Mouse (Mus musculus): Measurements from ENCODE around the gene Wdr38. TPM values are rescaled to one million over a fixed set of nuclear protein-coding genes. Genes with fewer than 3 reads are reported as not detected.
A peak's percentile ranks its signal among the peaks of the same experiment; 100 is the strongest.

Wdr38 gene
- polyA plus RNA-seq, 1 experiment from 2014 or later: 1.9 TPM

DNA sequence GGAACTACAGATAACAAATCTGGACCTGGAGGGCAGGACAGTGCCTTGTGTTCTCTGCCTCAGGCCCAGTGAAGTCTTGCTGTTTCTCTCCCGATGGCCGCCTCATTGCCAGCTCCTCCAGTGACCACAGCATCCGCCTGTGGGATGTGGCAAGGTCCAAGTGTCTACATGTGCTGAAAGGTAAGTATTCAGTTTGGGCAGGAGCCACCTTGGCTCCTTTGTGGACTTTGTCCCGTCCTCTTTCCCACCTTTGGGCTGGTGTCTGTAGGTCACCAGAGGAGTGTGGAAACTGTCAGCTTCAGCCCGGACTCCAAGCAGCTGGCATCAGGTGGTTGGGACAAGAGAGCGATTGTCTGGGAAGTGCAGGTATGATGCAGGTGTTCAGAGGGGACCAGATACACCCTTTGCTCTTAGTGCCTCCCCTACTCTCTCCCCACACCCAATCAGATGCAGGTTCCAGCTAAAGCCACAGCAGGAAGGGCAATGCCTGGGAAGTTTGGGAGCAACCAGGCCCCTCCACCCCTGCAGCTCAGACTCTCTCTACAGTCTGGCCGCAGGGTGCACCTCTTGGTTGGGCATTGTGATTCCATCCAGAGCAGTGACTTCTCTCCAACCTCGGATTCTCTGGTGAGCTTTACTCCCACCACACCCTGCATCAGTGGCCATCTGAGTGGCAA is 2.8 kb downstream of the Wdr38 start:
- ATAC-seq (ENCODE audit: insufficient number of reproducible peaks, insufficient read depth, low FRiP score, low TSS enrichment): no peak
- 60% methylated on average over 8 of the region's 8 CpGs for WGBS

DNA sequence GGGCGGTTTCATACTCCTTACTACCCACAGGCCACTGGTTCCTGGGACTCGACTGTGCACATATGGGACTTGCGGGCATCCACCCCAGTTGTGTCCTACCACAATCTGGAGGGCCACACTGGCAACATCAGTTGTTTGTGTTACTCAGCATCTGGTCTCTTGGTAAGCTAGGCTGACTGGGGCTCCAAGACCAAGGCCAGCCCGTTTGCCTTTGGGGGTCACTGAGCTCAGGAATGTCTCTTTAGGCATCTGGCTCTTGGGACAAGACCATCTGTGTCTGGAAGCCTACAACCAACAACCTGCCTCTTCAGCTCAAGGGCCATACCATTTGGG is 3.3 kb downstream of the Wdr38 start:
- H3K9ac ChIP-seq: no peak overlapping the region
- no peak for ATAC-seq (ENCODE audit: insufficient number of reproducible peaks, insufficient read depth, low FRiP score, low TSS enrichment)
- H3K9me3 ChIP-seq: no peaks in the 10 kb centered on the region
- H3K4me2 ChIP-seq (replicated peaks): no peak overlapping the region
- H3K4me3 ChIP-seq: no peak overlapping the region
- H3K4me1 ChIP-seq: peaks cover 28% of the 10 kb centered on the region
- WGBS: 85% methylated on average over 4 of the region's 4 CpGs
- peaks cover 42% of the 10 kb centered on the region for H3K36me3 ChIP-seq
- no peaks in the 10 kb centered on the region for H3K27me3 ChIP-seq
- no peak overlapping the region for H3K27ac ChIP-seq

More for the DNA sequence above, 2.8 kb downstream of the Wdr38 start:
- Histone ChIP-seq H3K36me3 (peaks cover 42% of the 10 kb centered on the region), H3K27me3 (no peaks in the 10 kb centered on the region), H3K4me3 (no peak overlapping the region), H3K4me2 (replicated peaks) (no peak overlapping the region), H3K9me3 (no peaks in the 10 kb centered on the region), H3K9ac (no peak overlapping the region), H3K4me1 (peaks cover 28% of the 10 kb centered on the region), H3K27ac (no peak overlapping the region)

DNA sequence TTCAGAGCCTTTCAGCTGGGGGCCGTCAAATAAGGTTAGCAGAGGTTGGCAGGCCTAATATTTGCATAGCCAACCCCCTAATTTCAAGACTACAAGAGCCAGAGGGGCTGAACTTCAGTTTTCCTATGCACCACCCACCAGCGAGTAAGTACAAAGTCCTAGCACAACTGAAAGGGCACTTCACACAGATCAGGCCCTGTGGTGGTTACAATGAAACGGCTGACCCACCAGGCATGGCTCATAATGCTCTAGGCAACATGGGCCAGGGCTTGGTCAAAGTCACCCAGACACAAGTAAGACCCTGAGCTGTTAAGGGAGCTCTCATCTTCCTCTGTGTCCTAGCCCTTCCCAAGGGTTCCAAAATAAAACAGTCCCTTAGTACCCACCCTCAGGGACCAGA is 4.6 kb downstream of the Wdr38 start:
- Histone ChIP-seq H3K36me3 (peaks cover 42% of the 10 kb centered on the region), H3K4me1 (peaks cover 36% of the 10 kb centered on the region), H3K9ac (no peak overlapping the region), H3K9me3 (no peaks in the 10 kb centered on the region), H3K4me3 (no peak overlapping the region), H3K27me3 (no peaks in the 10 kb centered on the region), H3K4me2 (replicated peaks) (no peak overlapping the region), H3K27ac (no peak overlapping the region)
- 81% methylated on average over 3 of the region's 3 CpGs for WGBS
- ATAC-seq (ENCODE audit: insufficient number of reproducible peaks, insufficient read depth, low FRiP score, low TSS enrichment): no peak

DNA sequence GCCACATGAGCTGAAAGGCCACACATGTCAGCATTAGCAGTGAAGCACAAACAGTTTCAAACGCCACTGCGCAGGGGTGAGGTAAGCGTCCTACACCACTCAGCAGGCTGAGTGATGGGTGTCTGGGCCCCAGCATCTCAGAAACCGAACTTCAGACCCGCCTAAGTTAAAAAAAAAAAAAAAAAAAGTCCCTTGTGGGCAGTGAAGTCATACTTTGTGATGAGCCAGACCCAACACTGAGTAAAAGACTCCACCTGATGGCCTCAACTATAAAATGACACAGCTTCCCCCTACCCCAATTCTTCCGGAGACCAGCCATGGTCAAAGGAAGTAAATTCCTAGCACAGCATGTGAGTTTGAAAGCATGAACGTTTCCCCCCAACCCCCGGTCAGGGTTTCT is 5.8 kb downstream of the Wdr38 start:
- Histone ChIP-seq H3K27ac (no peak overlapping the region), H3K36me3 (peaks cover 42% of the 10 kb centered on the region), H3K4me1 (peaks cover 31% of the 10 kb centered on the region)

DNA sequence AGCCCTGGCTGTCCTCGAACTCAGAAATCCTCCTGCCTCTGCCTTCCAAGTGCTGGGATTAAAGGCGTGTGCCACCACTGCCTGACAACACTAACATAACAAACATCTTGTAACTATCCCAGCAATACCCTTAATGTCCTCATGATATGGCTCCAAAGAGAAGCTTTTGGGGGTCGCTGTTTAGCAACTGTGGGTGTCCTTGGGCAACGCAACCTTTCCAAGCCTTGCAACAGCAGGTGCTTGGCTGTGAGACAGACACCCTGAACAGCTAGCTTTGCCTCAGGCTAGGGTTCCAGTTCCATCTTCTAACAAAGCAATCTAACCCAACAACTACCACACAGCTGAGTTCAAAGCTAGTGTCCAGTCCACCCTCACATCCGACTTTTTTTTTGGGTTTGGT is 6.2 kb downstream of the Wdr38 start:
- no peak overlapping the region for H3K27ac ChIP-seq
- peak overlapping the region; percentile 91 for H3K4me2 ChIP-seq (replicated peaks)
- WGBS: 66% methylated on average over 5 of the region's 5 CpGs
- no peaks in the 10 kb centered on the region for H3K27me3 ChIP-seq
- H3K9ac ChIP-seq: peak overlapping the region; percentile 94
- peak overlapping the region; percentile 83 for H3K4me3 ChIP-seq
- peaks cover 42% of the 10 kb centered on the region for H3K36me3 ChIP-seq
- no peaks in the 10 kb centered on the region for H3K9me3 ChIP-seq
- no peak for ATAC-seq (ENCODE audit: insufficient number of reproducible peaks, insufficient read depth, low FRiP score, low TSS enrichment)
- H3K4me1 ChIP-seq: peaks cover 28% of the 10 kb centered on the region

More for the DNA sequence above, 5.8 kb downstream of the Wdr38 start:
- H3K9me3 ChIP-seq: no peaks in the 10 kb centered on the region
- peak overlapping the region; percentile 83 for H3K4me3 ChIP-seq
- WGBS: 54% methylated on average over 8 of the region's 8 CpGs
- H3K9ac ChIP-seq: no peak overlapping the region
- peak overlapping the region; percentile 91 for H3K4me2 ChIP-seq (replicated peaks)
- ATAC-seq (ENCODE audit: insufficient number of reproducible peaks, insufficient read depth, low FRiP score, low TSS enrichment): no peak
- H3K27me3 ChIP-seq: no peaks in the 10 kb centered on the region

DNA sequence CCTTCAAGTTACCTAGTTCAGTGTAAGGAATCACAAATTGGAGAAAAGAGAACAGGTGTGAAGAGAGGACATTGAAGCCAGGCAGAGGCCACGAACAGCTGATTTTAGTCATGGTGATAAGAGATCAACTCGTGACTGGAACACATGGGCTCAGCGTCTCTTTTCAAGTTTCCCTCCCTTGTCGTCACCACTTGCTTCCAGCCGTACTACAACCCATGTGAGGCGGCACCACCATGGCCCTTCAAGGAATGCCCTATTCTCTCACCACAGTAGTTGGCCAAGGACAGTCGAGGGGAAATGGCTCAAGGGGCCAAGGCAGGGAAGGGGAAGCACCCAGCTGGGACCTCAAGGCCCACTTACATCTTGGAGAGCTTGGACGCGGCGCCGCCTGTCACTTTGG is 7.1 kb downstream of the Wdr38 start:
- Histone ChIP-seq H3K4me2 (replicated peaks) (peak overlapping the region; percentile 91), H3K9me3 (no peaks in the 10 kb centered on the region), H3K9ac (peak overlapping the region; percentile 94), H3K4me1 (peaks cover 35% of the 10 kb centered on the region), H3K27me3 (no peaks in the 10 kb centered on the region), H3K36me3 (peaks cover 42% of the 10 kb centered on the region), H3K4me3 (peak overlapping the region; percentile 83), H3K27ac (peak overlapping the region; percentile 91)
- ATAC-seq (ENCODE audit: insufficient number of reproducible peaks, insufficient read depth, low FRiP score, low TSS enrichment): no peak
- WGBS: under 1% methylated on average over 11 of the region's 11 CpGs

DNA sequence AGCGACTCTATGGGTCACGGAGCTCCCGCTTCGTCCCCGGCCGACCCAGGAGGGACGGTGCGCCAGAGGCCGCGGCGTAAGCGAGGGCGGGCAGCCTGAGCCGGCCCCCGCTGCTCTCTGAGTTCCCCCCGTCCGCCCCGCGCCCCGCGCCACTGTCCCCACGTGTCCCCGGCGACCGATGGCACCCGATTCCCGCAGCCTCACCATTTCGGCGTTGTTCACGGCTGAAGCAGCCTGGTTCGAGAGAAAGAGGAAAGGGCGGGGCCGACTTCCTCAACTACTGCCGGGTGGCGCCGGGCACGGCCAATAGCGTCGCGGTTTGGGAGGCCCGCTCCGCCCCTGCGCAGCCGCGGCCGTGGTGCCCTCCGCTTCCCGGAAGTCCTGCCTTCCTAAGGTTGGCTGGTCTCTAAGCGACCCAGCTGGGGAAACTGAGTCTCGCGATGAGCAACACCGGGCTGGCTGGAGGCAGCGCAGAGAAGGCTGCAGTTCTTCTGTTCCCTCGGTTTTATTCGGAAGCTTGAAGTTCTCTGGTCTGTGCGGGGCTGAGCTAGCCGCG is 7.7 kb downstream of the Wdr38 start, which contains the start of gene Arpc5l:
TSS of gene Arpc5l (plus strand) at position 469 of the 556 bp plus-strand sequence.
- Histone ChIP-seq H3K4me2 (replicated peaks) (peak within 1 kb of the TSS; percentile 91), H3K36me3 (peaks cover 40% of the 10 kb centered on the region), H3K9me3 (no peaks in the 10 kb centered on the region), H3K27me3 (no peaks in the 10 kb centered on the region), H3K4me1 (peaks cover 38% of the 10 kb centered on the region), H3K4me3 (peak within 1 kb of the TSS; percentile 83), H3K27ac (peak within 1 kb of the TSS; percentile 91), H3K9ac (peak within 1 kb of the TSS; percentile 94)
- WGBS: under 1% methylated on average over 58 of the region's 58 CpGs
- peak; percentile 84 for ATAC-seq (ENCODE audit: insufficient number of reproducible peaks, insufficient read depth, low FRiP score, low TSS enrichment)

DNA sequence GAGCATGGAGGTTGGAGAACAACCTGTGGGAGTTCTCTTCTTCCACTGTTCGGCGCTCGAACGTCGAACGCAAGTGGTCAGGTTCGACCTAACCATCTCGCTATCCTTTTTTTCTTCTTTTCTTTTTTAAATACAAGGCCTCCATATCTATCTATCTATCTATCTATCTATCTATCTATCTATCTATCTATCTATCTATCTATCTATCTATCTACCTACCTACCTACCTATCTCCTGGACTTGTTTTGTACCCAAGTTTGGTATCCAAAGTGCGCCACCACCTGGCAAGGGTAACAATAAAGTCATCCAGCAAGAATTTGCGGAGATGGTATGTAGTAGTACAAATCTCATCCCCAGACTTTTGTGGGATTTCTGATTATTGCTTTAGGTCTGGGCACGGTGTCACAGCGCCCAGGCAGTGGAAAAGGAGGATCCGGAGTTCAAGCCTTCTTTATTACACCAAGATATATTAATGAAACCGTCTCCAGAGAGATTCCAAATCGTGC is 8.4 kb downstream of the Wdr38 start, which contains the start of gene Rpl35:
TSS of gene Rpl35 (minus strand) at position 51 of the 506 bp plus-strand sequence.
- peaks cover 33% of the 10 kb centered on the region for H3K36me3 ChIP-seq
- no peaks in the 10 kb centered on the region for H3K9me3 ChIP-seq
- 12% methylated on average over 15 of the region's 15 CpGs for WGBS
- peaks cover 38% of the 10 kb centered on the region for H3K4me1 ChIP-seq
- peak within 1 kb of the TSS; percentile 83 for H3K4me3 ChIP-seq
- peak within 1 kb of the TSS; percentile 91 for H3K27ac ChIP-seq
- ATAC-seq (ENCODE audit: insufficient number of reproducible peaks, insufficient read depth, low FRiP score, low TSS enrichment): no peak
- peak within 1 kb of the TSS; percentile 94 for H3K9ac ChIP-seq
- H3K27me3 ChIP-seq: no peaks in the 10 kb centered on the region
- peak within 1 kb of the TSS; percentile 91 for H3K4me2 ChIP-seq (replicated peaks)

DNA sequence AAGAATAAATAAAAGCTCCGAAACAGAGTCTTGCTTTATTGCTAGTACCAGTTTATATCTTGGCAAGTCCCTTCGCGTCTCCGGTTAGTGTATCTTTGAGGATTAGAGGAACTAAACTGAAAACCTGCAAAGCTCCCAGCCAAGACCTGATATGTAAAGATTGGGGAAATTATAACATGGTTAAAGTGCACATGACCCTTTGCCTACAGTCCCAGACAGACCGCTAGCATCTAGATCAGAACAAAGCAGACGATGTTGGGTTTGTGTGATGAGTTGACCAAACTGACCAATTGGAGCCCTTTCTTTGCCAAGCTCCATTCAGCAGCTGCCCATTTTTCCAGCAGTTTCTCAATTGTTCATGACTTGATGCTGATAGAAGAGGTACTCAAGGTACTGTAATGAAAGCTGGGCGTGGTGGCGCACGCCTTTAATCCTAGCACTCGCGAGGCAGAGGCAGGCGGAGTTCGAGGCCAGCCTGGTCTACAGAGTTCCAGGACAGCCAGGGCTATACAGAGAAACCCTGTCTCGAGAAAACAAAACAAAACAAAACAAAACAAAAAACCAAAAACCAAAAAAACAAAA is 9.0 kb downstream of the Wdr38 start:
- H3K9ac ChIP-seq: no peak overlapping the region
- H3K27ac ChIP-seq: no peak overlapping the region
- H3K4me2 ChIP-seq (replicated peaks): peak overlapping the region; percentile 91
- H3K4me1 ChIP-seq: peaks cover 38% of the 10 kb centered on the region
- H3K9me3 ChIP-seq: no peaks in the 10 kb centered on the region
- H3K36me3 ChIP-seq: peaks cover 27% of the 10 kb centered on the region
- no peaks in the 10 kb centered on the region for H3K27me3 ChIP-seq
- ATAC-seq (ENCODE audit: insufficient number of reproducible peaks, insufficient read depth, low FRiP score, low TSS enrichment): no peak
- H3K4me3 ChIP-seq: peak overlapping the region; percentile 83
- WGBS: 92% methylated on average over 14 of the region's 14 CpGs

DNA sequence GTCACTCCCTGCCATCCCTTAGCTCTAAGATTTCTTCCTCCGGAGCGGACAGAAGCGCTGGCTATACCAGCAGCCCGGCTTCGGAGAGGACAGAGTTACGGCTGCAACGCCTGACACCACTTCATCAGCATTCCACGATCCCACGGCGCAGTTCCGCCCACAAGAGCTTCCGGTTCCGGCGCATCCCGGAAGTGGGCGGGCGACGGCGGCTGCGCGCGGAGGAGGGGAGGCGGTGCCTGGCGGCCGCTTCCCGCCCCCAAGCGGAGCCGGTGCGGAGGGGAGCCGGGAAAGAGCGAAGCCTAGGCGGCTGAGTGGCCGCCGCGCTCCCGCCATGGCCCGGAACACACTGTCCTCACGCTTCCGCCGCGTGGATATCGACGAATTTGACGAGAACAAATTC is 10.6 kb downstream of the Wdr38 start:
- under 1% methylated on average over 44 of the region's 44 CpGs for WGBS
- H3K4me3 ChIP-seq: peak overlapping the region; percentile 82
- ATAC-seq (ENCODE audit: insufficient number of reproducible peaks, insufficient read depth, low FRiP score, low TSS enrichment): peak; percentile 82
- H3K9me3 ChIP-seq: no peaks in the 10 kb centered on the region
- H3K27me3 ChIP-seq: no peaks in the 10 kb centered on the region
- peaks cover 20% of the 10 kb centered on the region for H3K36me3 ChIP-seq
- peaks cover 36% of the 10 kb centered on the region for H3K4me1 ChIP-seq
- H3K9ac ChIP-seq: peak overlapping the region; percentile 91
- H3K4me2 ChIP-seq (replicated peaks): peak overlapping the region; percentile 72
- H3K27ac ChIP-seq: peak overlapping the region; percentile 94

DNA sequence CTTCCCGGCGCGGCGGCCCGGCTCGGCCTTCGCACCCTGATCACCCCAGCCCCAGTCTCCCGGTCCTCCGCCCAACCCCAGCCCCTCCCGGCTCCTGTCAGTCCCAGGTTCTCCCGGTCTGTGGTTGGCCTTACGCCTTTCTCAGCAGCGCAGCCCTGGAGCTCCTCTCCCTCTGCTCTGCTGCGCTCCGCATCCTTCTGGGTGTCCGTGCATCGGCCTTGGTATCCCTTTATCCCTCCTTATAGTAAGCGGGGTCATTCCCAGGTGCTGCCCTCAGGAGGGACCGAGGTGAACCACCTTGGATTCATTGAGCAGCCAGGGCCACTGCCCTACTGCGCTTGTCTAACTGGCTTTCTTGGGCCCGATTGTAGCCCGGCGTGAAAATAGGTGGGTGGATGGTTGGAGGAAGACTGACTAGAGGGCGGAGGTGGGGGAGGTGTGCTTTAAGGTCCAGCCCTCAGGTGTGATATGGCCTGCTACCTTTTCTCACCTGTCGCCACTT is 11.1 kb downstream of the Wdr38 start:
- Histone ChIP-seq H3K4me2 (replicated peaks) (peak overlapping the region; percentile 72), H3K4me1 (peaks cover 30% of the 10 kb centered on the region), H3K27me3 (no peaks in the 10 kb centered on the region), H3K9me3 (no peaks in the 10 kb centered on the region), H3K27ac (peak overlapping the region; percentile 94), H3K36me3 (peaks cover 20% of the 10 kb centered on the region), H3K9ac (peak overlapping the region; percentile 91), H3K4me3 (peak overlapping the region; percentile 82)
- under 1% methylated on average over 25 of the region's 25 CpGs for WGBS
- ATAC-seq (ENCODE audit: insufficient number of reproducible peaks, insufficient read depth, low FRiP score, low TSS enrichment): peak; percentile 44
